Mouse (Mus musculus) testis, adult 2 months (tissue): ENCODE measurements around the gene Alms1.

Experiments used
- CTCF ChIP-seq: fragments of 200-500 bp; IDR thresholded peaks from 2 replicates; pipeline ENCODE4 v1.5.1; 2012; ENCODE audit warnings: low read depth, mild to moderate bottlenecking, inconsistent platforms, low read length, moderate library complexity; ENCODE audit not compliant: control insufficient read depth, insufficient read depth, insufficient replicate concordance
- POLR2A ChIP-seq: fragments of 200-500 bp; IDR thresholded peaks from 2 replicates; pipeline ENCODE4 v1.6.1; 2012; ENCODE audit warnings: low read depth, mild to moderate bottlenecking, inconsistent platforms, low read length, moderate library complexity; ENCODE audit not compliant: control insufficient read depth

GRCm38 (mm10) chr6:85584612-85585011, 2.7 kb upstream of the Alms1 start:
- TF ChIP-seq CTCF (no peak), POLR2A (no peak)
